Mouse (Mus musculus): Measurements from ENCODE around the gene Nr1d1. TPM values are rescaled to one million over a fixed set of nuclear protein-coding genes. Genes with fewer than 3 reads are reported as not detected.

The Nr1d1 gene
- polyA plus RNA-seq (2012; rRNA removed): 1.8 and 2.5 TPM in 2 replicates
- 1.2 and 1.4 TPM in 2 replicates for polyA plus RNA-seq (2014; fragmentation: Nextera tagmentation; extraction: Ambion mirVana)

- WGBS: 2% methylated on average over 22 of the region's 22 CpGs
These were observed at the start of gene Nr1d1 for GRCm38 (mm10) chr11:98774582-98775347. TSS of gene Nr1d1 (minus strand) at chr11:98775333.

GRCm38 (mm10) chr11:98820968-98821367, 45.8 kb upstream of the Nr1d1 start:
- Histone ChIP-seq H3K9me3 (ENCODE audit: control insufficient read depth, low read length) (no peaks in the 10 kb centered on the region), H3K36me3 (ENCODE audit: control insufficient read depth, insufficient read depth, low read length) (peaks cover 95% of the 10 kb centered on the region), H3K9ac (ENCODE audit: low read depth, low read length, severe bottlenecking) (no peak overlapping the region), H3K4me3 (replicated peaks; ENCODE audit: low read length) (no peak overlapping the region), H3K4me2 (replicated peaks; ENCODE audit: low read depth, low read length, severe bottlenecking) (no peak overlapping the region), H3K27ac (replicated peaks; ENCODE audit: low read depth, low read length) (no peak overlapping the region), H3K27me3 (ENCODE audit: control insufficient read depth, insufficient read depth, low read length) (no peaks in the 10 kb centered on the region), H3K4me1 (ENCODE audit: control insufficient read depth, insufficient read depth, low read length) (no peaks in the 10 kb centered on the region)
- DNase-seq (ENCODE audit: low spot score) (no peak), ATAC-seq (ENCODE audit: low FRiP score, low read depth) (no peak)
- WGBS: 95% methylated on average over 5 of the region's 5 CpGs
- TF ChIP-seq POLR2A (IDR thresholded peaks at IDR 0.05; ENCODE audit: borderline replicate concordance, extremely low read depth, insufficient read depth, insufficient read length): no peak

More at GRCm38 (mm10) chr11:98774582-98775347, at the start of gene Nr1d1:
- Histone ChIP-seq H3K4me2 (replicated peaks; ENCODE audit: low read depth, low read length, severe bottlenecking) (peak within 1 kb of the TSS; percentile 84), H3K9me3 (ENCODE audit: control insufficient read depth, low read length) (no peaks in the 10 kb centered on the region), H3K36me3 (ENCODE audit: control insufficient read depth, insufficient read depth, low read length) (peaks cover 9% of the 10 kb centered on the region), H3K27me3 (ENCODE audit: control insufficient read depth, insufficient read depth, low read length) (no peaks in the 10 kb centered on the region), H3K4me3 (replicated peaks; ENCODE audit: low read length) (peak within 1 kb of the TSS; percentile 34), H3K4me1 (ENCODE audit: control insufficient read depth, insufficient read depth, low read length) (peaks cover 49% of the 10 kb centered on the region), H3K9ac (ENCODE audit: low read depth, low read length, severe bottlenecking) (peak within 1 kb of the TSS; percentile 26), H3K27ac (replicated peaks; ENCODE audit: low read depth, low read length) (peak within 1 kb of the TSS; percentile 76)
- DNase-seq (ENCODE audit: low spot score) (no peak), ATAC-seq (ENCODE audit: low FRiP score, low read depth) (no peak)
- TF ChIP-seq POLR2A (IDR thresholded peaks at IDR 0.05; ENCODE audit: borderline replicate concordance, extremely low read depth, insufficient read depth, insufficient read length): no peak

- no peak overlapping the region for H3K4me3 ChIP-seq (replicated peaks; ENCODE audit: low read length)
- no peaks in the 10 kb centered on the region for H3K27me3 ChIP-seq (ENCODE audit: control insufficient read depth, insufficient read depth, low read length)
- H3K9me3 ChIP-seq (ENCODE audit: control insufficient read depth, low read length): no peaks in the 10 kb centered on the region
- 96% methylated on average over 1 of the region's 1 CpGs for WGBS
- H3K4me1 ChIP-seq (ENCODE audit: control insufficient read depth, insufficient read depth, low read length): no peaks in the 10 kb centered on the region
- DNase-seq (ENCODE audit: low spot score) (no peak), ATAC-seq (ENCODE audit: low FRiP score, low read depth) (no peak)
- no peak overlapping the region for H3K27ac ChIP-seq (replicated peaks; ENCODE audit: low read depth, low read length)
- H3K9ac ChIP-seq (ENCODE audit: low read depth, low read length, severe bottlenecking): no peak overlapping the region
- peaks cover 85% of the 10 kb centered on the region for H3K36me3 ChIP-seq (ENCODE audit: control insufficient read depth, insufficient read depth, low read length)
- TF ChIP-seq POLR2A (IDR thresholded peaks at IDR 0.05; ENCODE audit: borderline replicate concordance, extremely low read depth, insufficient read depth, insufficient read length): no peak
- H3K4me2 ChIP-seq (replicated peaks; ENCODE audit: low read depth, low read length, severe bottlenecking): no peak overlapping the region
These were observed 41.6 kb upstream of the Nr1d1 start for GRCm38 (mm10) chr11:98816706-98817239.

- no peaks in the 10 kb centered on the region for H3K9me3 ChIP-seq (ENCODE audit: control insufficient read depth, low read length)
- H3K36me3 ChIP-seq (ENCODE audit: control insufficient read depth, insufficient read depth, low read length): peaks cover 61% of the 10 kb centered on the region
- no peak for ATAC-seq (ENCODE audit: low FRiP score, low read depth)
- WGBS: 63% methylated on average over 7 of the region's 7 CpGs
- peak overlapping the region; percentile 70 for H3K4me2 ChIP-seq (replicated peaks; ENCODE audit: low read depth, low read length, severe bottlenecking)
- H3K27me3 ChIP-seq (ENCODE audit: control insufficient read depth, insufficient read depth, low read length): no peaks in the 10 kb centered on the region
- peak overlapping the region; percentile 89 for H3K9ac ChIP-seq (ENCODE audit: low read depth, low read length, severe bottlenecking)
- peak overlapping the region; percentile 86 for H3K4me3 ChIP-seq (replicated peaks; ENCODE audit: low read length)
- H3K4me1 ChIP-seq (ENCODE audit: control insufficient read depth, insufficient read depth, low read length): peaks cover 13% of the 10 kb centered on the region; the same call in 1 of the 2 replicates
- TF ChIP-seq POLR2A (IDR thresholded peaks at IDR 0.05; ENCODE audit: borderline replicate concordance, extremely low read depth, insufficient read depth, insufficient read length): no peak
- DNase-seq (ENCODE audit: low spot score): no peak
- H3K27ac ChIP-seq (replicated peaks; ENCODE audit: low read depth, low read length): no peak overlapping the region
These were observed 35.6 kb upstream of the Nr1d1 start for GRCm38 (mm10) chr11:98810686-98811085.

- H3K4me1 ChIP-seq (ENCODE audit: control insufficient read depth, insufficient read depth, low read length): peaks cover 13% of the 10 kb centered on the region; the same call in 1 of the 2 replicates
- ATAC-seq (ENCODE audit: low FRiP score, low read depth): peak; percentile 97
- peak overlapping the region; percentile 70 for H3K4me2 ChIP-seq (replicated peaks; ENCODE audit: low read depth, low read length, severe bottlenecking)
- no peaks in the 10 kb centered on the region for H3K9me3 ChIP-seq (ENCODE audit: control insufficient read depth, low read length)
- peak; percentile 55; the same call in 1 of the 2 replicates for TF ChIP-seq POLR2A (IDR thresholded peaks at IDR 0.05; ENCODE audit: borderline replicate concordance, extremely low read depth, insufficient read depth, insufficient read length)
- 2% methylated on average over 52 of the region's 84 CpGs for WGBS
- H3K27me3 ChIP-seq (ENCODE audit: control insufficient read depth, insufficient read depth, low read length): no peaks in the 10 kb centered on the region
- H3K36me3 ChIP-seq (ENCODE audit: control insufficient read depth, insufficient read depth, low read length): peaks cover 67% of the 10 kb centered on the region
- peak overlapping the region; percentile 95 for H3K27ac ChIP-seq (replicated peaks; ENCODE audit: low read depth, low read length)
- H3K9ac ChIP-seq (ENCODE audit: low read depth, low read length, severe bottlenecking): peak overlapping the region; percentile 89
- peak overlapping the region; percentile 86 for H3K4me3 ChIP-seq (replicated peaks; ENCODE audit: low read length)
- peak; percentile 99 for DNase-seq (ENCODE audit: low spot score)
These were observed 34.5 kb upstream of the Nr1d1 start for GRCm38 (mm10) chr11:98809457-98810290.

Measured in limb, embryonic 14.5 days (tissue).